Mouse (Mus musculus) monocyte, adult 5-6 weeks (primary cell): ENCODE data around the gene Cdh12. TPM values are rescaled to one million over a fixed set of nuclear protein-coding genes. Genes with fewer than 3 reads are reported as not detected.
"Not testable (repeated sequence)": the region's sequence is repeated elsewhere in the genome, so short reads cannot be mapped to it uniquely, and the experiment has no call there.

Experiments used
- ATAC-seq: fragments of 153-309, 156-312 bp; replicated peaks from 2 replicates; pipeline ENCODE4 v1.8.0; 2017; ENCODE audit warnings: mild to moderate bottlenecking; ENCODE audit not compliant: low TSS enrichment, insufficient number of reproducible peaks, severe bottlenecking, poor library complexity, low FRiP score
- total RNA-seq: library from RNA; stranded (forward); fragments of 200-1000, 200-491, 200-594 nt; gene quantifications from 3 replicates; pipeline ENCODE4 v1.2.3, GENCODE M21; 2017

Gene Cdh12
- total RNA-seq, 1 experiment from 2014 or later = not detected

DNA sequence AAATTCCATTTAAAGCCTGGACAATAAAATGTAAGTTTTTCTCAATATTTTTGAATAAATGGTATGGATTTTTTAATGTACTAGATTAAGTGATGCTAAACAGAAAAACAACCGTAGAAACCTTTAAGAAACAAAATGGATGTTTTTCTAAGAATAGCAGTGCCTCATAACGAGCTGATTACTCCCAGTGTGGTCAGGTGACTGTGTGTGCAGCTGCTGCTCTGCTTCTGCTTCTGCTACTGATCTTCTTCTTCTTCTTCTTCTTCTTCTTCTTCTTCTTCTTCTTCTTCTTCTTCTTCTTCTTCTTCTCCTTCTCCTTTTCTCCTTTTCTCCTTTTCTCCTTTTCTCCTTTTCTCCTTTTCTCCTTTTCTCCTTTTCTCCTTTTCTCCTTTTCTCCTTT is 220.4 kb downstream of the Cdh12 start:
- not testable (repeated sequence) for ATAC-seq

DNA sequence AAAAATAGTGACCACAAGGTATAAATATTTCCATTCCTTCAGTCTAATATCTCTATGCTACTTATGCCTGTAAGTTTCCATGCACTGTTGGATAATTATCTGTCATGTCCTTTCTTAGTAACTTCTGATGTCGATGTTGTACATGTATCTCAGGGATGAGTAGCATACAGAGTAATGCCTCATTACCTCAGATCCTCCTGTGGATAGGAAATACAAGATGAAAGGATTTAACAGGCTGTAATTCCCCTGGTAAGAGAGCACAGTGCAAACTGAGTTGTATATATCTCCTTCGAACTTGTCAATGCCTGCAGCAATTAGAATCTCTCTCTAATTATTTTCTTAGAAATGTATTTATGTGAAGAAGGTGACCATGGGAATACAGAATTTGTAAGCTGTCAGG is 233.7 kb downstream of the Cdh12 start:
- ATAC-seq = no peak

DNA sequence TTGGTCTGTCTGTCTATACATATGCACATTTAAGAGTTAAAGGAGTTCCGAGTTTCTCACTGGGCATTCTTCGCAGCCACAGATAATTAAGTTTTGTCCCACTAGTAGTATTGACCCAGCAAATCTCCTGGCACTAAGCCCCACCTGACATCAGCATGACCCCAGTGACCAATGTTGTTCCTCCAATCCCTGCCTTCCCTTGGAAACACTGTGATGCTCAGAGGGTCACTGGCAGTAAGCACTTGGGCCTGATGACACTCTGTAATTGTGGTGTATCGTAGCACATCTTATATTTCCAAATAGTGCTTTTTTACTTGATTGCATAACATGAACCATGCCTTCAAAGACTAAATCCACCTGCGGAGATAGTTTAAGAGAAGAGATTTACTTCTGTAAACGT is 235.1 kb downstream of the Cdh12 start:
- ATAC-seq = no peak

DNA sequence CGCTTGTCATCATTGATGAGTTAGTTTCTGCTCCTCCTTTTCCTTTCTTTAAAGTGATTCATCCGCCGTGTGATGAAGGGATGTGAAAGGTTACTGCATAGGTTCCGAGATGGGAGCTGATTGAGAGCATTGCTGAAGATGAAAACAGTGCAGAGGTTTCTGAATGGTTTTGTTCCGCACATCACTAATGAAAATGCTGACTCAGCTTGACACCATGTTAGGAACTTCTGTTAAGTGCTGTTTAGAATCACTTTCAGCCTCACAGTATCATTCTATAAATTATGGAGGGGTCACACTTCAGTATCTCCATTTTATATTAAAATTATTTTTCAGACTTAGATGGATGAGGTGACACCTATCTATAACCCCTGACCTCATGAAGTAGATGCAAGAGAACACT is 247.2 kb downstream of the Cdh12 start:
- ATAC-seq = no peak

DNA sequence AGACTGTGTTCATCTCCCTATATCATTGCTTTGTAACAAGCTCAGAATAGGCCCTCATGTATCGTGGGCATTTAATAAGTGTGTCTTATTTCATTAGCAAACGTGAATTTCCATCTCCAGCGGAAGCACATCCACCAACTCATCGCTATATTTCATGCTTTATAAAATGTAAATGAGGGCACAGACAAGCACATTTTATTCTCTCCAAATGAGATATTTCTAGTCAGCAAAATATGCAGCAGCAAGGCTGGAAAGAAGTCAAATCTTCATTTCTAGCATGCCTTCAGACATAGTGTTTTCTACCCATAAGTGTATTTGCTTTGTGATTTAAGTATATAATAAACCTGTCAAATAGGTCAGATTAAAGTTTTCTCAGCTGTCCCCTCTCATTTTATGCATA is 262.8 kb downstream of the Cdh12 start:
- no peak for ATAC-seq

DNA sequence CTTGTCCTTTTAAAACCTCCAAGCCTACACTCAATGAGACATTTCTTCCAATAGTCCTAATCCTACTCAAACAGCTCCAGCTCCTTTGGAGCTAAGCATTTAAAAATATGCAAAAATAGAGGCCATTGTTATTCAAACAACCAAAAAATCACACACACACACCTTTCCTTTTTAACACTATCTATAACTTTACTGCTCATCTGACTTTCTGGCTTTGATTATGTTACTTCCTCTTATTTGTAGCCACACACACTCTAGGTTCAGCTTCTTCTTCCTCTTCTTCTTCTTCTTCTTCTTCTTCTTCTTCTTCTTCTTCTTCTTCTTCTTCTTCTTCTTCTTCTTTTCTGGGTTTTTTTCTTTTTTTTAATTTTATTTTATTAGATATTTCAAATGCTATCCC is 323.2 kb downstream of the Cdh12 start:
- ATAC-seq = no peak

DNA sequence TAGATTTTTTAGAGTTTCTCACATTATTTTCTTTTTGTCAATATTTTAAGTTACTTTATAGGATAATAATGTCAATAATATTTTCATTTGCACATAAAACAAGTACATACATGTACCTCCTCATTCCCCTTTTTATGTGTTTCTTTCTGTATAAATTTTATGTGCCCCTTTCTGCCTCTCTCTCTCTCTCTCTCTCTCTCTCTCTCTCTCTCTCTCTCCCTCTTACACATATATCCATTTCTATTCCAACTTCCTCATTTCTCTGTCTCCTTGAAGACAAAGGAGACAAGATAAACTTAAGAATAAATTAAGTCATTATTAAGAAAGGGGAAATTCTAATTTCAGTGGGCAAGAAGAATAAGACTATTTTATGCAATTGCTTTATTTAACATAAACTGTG is 324.4 kb downstream of the Cdh12 start:
- ATAC-seq = no peak

DNA sequence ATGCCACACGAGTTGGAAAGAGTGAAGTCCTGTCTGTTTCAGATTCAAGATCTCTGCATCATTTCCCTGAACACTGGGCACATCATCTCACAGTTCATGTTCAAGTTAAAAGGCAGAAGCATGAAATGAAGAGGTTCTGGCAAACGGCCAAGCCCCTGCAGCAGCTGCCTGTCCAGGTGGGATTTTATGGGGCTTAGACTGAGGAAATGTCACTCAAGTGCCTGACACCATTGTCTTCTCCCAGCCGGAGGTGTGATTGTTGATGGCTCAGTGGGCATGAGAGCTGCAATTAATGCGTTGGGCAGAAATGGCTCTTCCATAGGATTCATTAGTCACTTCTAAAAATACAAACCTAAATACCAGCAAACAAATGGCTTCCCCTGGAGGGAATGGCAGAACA is 347.9 kb downstream of the Cdh12 start:
- ATAC-seq = no peak

DNA sequence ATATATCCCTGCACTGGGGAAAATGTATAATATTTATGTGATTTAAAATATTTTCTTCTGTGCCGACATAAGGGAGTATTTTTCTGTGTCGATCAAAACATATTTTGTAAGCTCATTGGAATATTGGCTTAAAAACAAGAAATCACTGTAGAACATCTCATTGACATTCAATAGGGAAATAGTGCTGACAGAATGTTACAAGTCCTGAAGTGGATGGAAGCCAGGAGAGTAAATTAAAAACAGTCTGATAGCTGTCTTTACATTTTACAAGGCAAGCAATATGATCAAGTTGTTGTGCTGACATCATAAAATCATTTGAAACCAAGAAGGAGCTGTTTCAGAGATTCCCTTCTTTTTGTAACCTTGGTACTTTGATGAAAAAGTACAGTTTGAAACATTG is 349.5 kb downstream of the Cdh12 start:
- no peak for ATAC-seq

DNA sequence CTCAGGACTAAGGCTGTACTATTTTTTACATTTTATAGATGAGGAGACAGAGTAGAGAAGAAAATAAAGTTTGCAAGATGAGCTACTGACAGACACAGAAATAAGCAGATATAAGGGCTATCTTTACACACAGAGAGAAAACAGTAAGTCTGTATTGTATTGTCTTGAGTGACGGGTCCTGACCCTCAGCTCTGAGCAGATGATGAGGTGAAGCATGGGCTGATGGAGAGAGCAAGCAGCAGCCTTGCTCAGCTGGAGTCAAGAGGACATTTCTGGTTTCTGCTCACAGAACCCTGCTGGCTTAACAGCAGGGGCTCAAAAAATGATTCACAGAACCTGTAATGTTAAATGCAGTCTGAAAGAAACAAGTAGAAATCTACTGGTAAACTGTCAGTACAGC is 386.8 kb downstream of the Cdh12 start:
- no peak for ATAC-seq

DNA sequence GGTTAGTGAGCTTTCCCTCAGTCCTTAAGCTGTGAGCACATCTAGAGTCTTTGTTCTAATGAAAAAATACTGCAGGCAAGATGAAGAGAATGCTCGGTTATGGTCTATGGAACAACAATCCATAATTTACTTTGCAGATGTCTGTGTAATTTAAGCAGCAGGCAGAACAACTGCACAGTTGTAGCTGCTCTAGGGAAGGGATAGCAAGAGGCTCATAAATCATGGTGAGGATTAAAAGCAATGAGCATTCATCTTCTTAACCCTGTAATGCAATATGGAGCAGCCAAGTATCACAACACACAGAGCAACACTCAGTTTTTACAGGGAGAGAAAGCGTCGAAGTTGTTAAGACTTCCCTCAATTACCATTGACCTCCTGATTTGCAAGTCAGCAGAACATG is 387.9 kb downstream of the Cdh12 start:
- ATAC-seq = no peak

DNA sequence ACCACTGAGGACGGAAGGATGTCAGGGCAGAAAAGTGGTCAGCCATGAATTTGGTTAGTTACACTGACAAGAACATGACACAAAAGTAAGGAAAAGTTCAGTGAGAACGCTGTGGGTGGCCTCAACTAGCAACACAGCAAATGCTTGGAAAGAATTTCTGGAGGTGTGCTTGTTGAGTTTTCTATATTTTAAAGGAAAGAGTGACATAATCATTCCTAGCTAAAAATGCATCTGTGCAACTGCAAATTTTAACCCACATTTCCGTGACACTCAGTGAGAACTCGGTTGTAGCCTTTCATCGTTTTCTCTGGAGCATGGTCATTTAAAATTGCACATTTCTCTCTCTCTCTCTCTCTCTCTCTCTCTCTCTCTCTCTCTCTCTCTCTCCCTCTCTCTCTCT is 392.4 kb downstream of the Cdh12 start:
- no peak for ATAC-seq

DNA sequence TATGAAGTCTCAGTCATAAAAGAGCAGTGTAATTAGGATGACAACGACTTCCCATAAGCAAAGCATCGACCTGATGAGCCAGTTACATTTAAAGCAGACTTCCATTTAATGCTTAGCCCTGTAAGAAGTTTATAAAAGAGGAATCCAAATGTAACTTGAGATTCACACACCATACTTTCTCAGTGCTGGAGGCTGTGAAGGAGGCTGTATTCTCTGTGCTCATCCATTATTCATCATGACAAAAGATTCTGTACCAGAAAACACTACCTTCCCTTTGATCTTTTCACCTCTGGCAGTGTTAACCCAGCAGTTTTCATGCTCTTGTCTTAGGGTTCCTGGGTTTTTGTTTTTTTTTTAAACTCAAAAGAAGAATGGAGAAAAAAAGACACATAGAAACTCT is 414.0 kb downstream of the Cdh12 start:
- no peak for ATAC-seq

DNA sequence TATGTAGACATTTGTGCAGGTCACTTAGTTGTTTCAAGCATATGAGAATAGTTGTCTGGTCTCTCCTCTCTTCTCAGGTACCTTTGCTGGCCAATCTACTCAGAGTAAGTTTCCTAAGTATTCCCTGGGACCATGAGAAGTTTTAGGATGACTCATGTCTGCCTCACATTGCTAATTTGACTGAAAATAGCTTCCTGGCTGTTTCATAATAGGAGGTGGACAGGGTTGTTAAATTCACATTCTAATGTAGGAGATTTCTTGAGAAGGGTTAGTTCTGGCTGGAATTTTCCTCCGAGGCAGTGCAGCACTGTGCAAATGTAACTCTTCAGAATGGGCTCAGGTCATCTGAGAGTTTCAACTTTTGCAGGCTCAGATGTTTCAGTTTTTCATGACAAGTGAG is 423.5 kb downstream of the Cdh12 start:
- no peak for ATAC-seq

DNA sequence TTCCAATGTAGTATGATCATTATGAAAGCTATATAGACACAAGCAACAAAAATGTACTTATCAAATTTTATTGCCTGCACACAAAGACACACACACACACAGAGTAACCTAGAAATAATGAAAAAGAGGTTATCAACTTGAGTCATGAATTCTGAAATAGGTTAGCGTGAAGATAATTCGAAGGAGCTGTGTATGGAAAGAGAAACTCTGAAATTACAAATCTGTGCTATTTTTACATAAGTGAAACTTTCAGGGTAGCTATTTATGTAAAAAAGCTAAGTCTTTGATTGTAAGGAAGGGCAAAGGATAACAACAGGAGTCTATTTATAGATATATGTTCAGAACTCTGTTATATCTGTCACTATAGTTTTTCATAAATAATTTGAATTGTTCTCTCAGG is 427.9 kb downstream of the Cdh12 start:
- ATAC-seq = no peak

DNA sequence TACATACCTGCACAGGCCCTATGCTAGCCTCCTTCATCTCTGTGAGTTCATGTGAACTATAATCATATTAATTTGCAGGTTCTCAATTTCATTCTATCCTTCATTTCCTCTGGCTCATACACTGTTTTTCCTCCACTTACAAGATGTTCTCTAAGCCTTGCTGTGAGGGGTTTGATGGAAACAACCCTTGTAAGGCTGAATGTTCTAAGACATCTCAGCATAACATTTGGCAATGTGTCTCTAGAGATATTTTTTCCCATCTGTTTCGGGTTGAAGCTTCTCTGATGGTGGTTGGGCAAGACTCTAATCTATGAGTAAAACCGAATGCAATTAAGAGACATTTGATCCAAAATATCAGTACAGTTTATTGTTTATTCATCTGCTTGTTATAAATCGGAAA is 444.4 kb downstream of the Cdh12 start:
- no peak for ATAC-seq

DNA sequence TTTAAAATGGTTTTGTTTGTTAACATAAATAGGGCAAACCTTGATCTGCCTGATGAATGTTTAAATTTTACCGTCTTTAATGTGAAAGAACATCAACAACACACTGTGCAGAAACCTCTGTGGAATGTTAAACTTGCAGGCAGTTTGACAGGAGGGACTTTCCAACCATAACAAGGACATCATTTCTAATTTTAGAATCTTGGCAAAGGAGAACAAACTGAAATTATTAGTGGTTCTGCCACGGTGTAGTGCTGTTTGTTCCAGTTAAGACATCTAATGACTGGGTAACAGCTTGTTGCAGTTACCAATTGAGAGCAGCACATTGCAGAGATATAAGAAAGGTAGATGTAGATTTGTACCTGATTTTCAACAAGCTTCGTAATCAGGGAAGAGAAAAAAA is 453.5 kb downstream of the Cdh12 start:
- ATAC-seq = no peak

DNA sequence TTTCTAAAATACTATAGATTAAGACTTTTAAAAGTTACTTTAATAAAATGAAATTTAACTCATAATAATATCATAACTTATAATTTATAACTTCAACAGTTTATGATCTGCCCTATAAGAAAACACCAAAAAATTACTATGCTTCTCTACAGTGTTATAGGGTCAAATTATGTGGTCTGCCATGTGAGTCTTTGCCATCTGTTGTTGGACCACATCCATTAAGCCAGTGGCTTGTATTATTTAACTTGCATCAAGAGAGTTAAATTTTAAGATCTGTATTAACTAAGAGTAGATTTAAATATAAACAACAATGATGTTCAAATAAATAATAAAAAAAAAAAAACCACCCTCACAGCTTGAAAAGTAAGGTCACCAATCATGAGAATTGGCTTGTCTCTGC is 479.2 kb downstream of the Cdh12 start:
- ATAC-seq = no peak

DNA sequence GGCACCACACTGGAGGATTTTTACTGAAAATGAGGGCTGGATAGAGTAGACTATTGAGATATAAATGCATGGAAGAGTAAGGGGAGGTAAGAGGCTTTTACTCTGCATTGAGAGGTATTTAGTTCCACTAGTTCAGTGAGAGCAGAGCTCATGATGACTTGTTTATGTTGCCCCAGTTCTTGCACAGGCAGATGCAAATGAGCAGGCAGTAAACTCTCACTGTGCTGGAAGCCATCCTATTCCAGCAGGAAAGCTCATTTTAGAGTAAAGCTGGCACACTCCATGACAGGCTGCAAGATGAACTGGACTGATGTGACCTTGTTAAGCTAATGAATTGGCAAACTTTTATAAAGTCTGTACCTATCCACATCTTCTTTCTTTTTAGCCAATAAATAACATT is 494.9 kb downstream of the Cdh12 start:
- ATAC-seq = no peak

DNA sequence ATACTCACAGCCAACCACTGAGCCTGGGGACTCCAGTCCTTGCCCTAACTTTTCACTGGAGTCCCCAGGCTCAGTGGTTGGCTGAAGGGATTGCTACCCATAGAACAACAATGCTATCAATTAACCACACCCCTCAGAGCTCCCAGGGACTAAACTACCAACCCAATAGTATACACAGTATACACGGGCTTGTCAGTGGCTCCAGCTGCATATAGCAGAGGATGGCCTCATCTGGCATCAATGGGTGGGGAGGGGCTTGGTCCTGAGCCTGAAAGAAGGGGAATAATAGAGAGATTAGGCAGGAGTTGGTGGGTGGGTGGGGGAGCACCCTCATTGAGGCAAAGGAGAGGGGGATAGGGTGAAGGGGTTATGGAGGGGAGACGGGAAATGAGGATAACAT is 518.4 kb downstream of the Cdh12 start:
- no peak for ATAC-seq

DNA sequence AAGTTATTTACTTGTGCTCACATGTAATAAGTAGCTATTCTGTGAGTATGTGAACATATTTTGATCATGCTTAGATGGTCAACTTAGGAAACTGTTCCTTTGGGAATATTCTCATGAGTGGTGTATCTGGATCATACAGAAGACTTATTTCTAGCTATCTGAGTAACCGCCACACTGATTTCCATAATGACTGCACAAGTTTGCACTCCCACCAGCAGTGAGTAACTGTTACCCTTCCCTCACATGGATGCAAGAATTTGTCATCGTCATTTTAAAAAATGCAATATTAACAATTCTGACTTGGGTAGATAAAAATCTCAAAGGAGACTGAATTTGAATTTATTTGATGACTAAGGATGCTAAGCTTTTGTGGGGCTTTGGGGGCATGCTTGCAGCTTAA is 522.0 kb downstream of the Cdh12 start:
- no peak for ATAC-seq

DNA sequence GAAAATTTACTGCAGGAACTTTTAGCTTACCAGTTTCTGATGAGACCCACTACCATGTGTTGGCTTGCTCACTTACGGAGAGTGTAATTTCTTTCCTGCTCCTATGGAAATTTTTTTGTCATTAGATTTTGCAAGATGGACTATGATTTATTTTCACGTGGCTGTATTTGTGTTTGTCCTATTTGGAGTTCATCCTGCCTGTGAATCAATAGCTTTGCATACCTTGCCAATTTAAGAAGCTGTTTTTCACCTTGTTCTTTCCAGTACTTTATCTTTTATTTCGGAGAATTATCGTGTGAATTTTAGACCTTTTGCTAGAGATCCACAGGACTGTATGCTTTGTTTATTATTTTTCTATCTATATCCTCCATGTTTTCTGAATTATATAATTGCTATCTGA is 551.5 kb downstream of the Cdh12 start:
- no peak for ATAC-seq
